33 mouse cellular contexts compared by ENCODE assay signal in genomic region chr12:53656301-53656700, GRCm38 (mm10).
DNase-seq lines count a peak whose midpoint lies in the region; ATAC-seq and TF ChIP-seq lines count a peak whose summit lies in the region.
"Had no signal": no experiment of that assay in that cellular context is flagged by ENCODE, and none has a peak within 500 bp of the region (broad histone marks: within the 10 kb centered on the region; RNA-seq: fewer than 3 reads in every experiment).

No protein-coding gene starts in this region.

- no peak overlapping the region for H3K27ac ChIP-seq in hindbrain, postnatal 0 days
- no peak overlapping the region for H3K27ac ChIP-seq in hindbrain, embryonic 11.5 days (ENCODE audit: low read depth, low read length)
- H3K27ac ChIP-seq in midbrain, postnatal 0 days (ENCODE audit: low read depth, low read length) = no peak overlapping the region
- H3K27ac ChIP-seq in midbrain, embryonic 11.5 days (ENCODE audit: low read depth, low read length) = no peak overlapping the region
- H3K27ac ChIP-seq: embryonic facial prominence, embryonic 10.5 days; embryonic facial prominence, embryonic 13.5 days; forebrain, embryonic 13.5 days; gastrocnemius, adult 2 months; heart, adult 2 months; heart, embryonic 10.5 days; heart, embryonic 13.5 days; hindbrain, embryonic 12.5 days; hindbrain, embryonic 15.5 days; intestine, embryonic 15.5 days had no signal

- DNase-seq in cerebellum, postnatal 14 days = peak; percentile 19 to 30
- DNase-seq in cerebellum, adult 11 months = no peak
- peak; percentile 44 for DNase-seq in hindbrain, postnatal 0 days (ENCODE audit: low spot score)
- DNase-seq in hindbrain, embryonic 11.5 days (ENCODE audit: low spot score) = no peak
- peak; percentile 22 to 26 for DNase-seq in layer of hippocampus, postnatal 14 days (ENCODE audit: low spot score in 2 of 2)
- no peak for DNase-seq in layer of hippocampus, adult 9-10 months (ENCODE audit: low spot score)
- peak; percentile 51 for DNase-seq in midbrain, postnatal 0 days (ENCODE audit: low spot score)
- no peak for DNase-seq in midbrain, embryonic 11.5 days (ENCODE audit: low spot score, missing footprints)
- DNase-seq: adrenal gland, postnatal 10 days; adrenal gland, postnatal 36 days; B cell, adult 2 months; cerebellum, adult 18-20 months; cerebellum, adult 9-10 months; cerebellum, postnatal 36 days; embryo, embryonic 11 days; gastrocnemius, adult 2 months; gastrocnemius, postnatal 14 days; heart, adult 2 months; heart, postnatal 14 days; heart, postnatal 4 days had no signal

- H3K4me3 ChIP-seq in hindbrain, postnatal 0 days (ENCODE audit: low read length) = no peak overlapping the region
- no peak overlapping the region for H3K4me3 ChIP-seq in hindbrain, embryonic 11.5 days (ENCODE audit: low read depth, low read length)
- H3K4me3 ChIP-seq in midbrain, postnatal 0 days (ENCODE audit: low read depth, low read length) = no peak overlapping the region
- H3K4me3 ChIP-seq in midbrain, embryonic 11.5 days (ENCODE audit: low read depth, low read length) = no peak overlapping the region
- H3K4me3 ChIP-seq: embryonic facial prominence, embryonic 10.5 days; embryonic facial prominence, embryonic 13.5 days; erythroblast, embryonic 14.5 days; forebrain, embryonic 13.5 days; gastrocnemius, adult 2 months; heart, adult 2 months; heart, embryonic 10.5 days; heart, embryonic 13.5 days; hindbrain, embryonic 12.5 days; hindbrain, embryonic 15.5 days; intestine, embryonic 15.5 days had no signal

- no peak overlapping the region for H3K9ac ChIP-seq in hindbrain, postnatal 0 days (replicated peaks; ENCODE audit: low read length)
- no peak overlapping the region for H3K9ac ChIP-seq in hindbrain, embryonic 11.5 days (ENCODE audit: low read depth, low read length)
- H3K9ac ChIP-seq in midbrain, postnatal 0 days (replicated peaks; ENCODE audit: low read length, poor library complexity, severe bottlenecking) = no peak overlapping the region
- H3K9ac ChIP-seq in midbrain, embryonic 11.5 days (ENCODE audit: low read length) = no peak overlapping the region
- H3K9ac ChIP-seq: embryonic facial prominence, embryonic 13.5 days; forebrain, embryonic 13.5 days; heart, embryonic 13.5 days; hindbrain, embryonic 12.5 days; hindbrain, embryonic 15.5 days; intestine, embryonic 15.5 days had no signal

- H3K4me1 ChIP-seq in hindbrain, postnatal 0 days (ENCODE audit: insufficient read depth, low read length) = peaks cover 6% of the 10 kb centered on the region; the same call in 1 of the 2 replicates
- H3K4me1 ChIP-seq in hindbrain, embryonic 11.5 days (replicated peaks; ENCODE audit: control insufficient read depth, insufficient read depth, low read length) = no peaks in the 10 kb centered on the region
- H3K4me1 ChIP-seq in midbrain, postnatal 0 days (ENCODE audit: insufficient read depth, low read length) = no peaks in the 10 kb centered on the region
- no peaks in the 10 kb centered on the region for H3K4me1 ChIP-seq in midbrain, embryonic 11.5 days (ENCODE audit: control insufficient read depth, insufficient read depth, low read length)
- H3K4me1 ChIP-seq: embryonic facial prominence, embryonic 13.5 days; heart, embryonic 10.5 days; heart, embryonic 13.5 days; intestine, embryonic 15.5 days had no signal

- H3K36me3 ChIP-seq in hindbrain, postnatal 0 days (ENCODE audit: insufficient read depth, low read length) = no peaks in the 10 kb centered on the region
- no peaks in the 10 kb centered on the region for H3K36me3 ChIP-seq in hindbrain, embryonic 11.5 days (ENCODE audit: control insufficient read depth, insufficient read depth, low read length)
- H3K36me3 ChIP-seq in midbrain, postnatal 0 days (ENCODE audit: insufficient read depth, low read length) = no peaks in the 10 kb centered on the region
- no peaks in the 10 kb centered on the region for H3K36me3 ChIP-seq in midbrain, embryonic 11.5 days (ENCODE audit: control insufficient read depth, insufficient read depth, low read length)
- H3K36me3 ChIP-seq: embryonic facial prominence, embryonic 10.5 days; embryonic facial prominence, embryonic 13.5 days; G1E; heart, embryonic 10.5 days; heart, embryonic 13.5 days; hindbrain, embryonic 12.5 days; hindbrain, embryonic 15.5 days; intestine, embryonic 15.5 days had no signal

- no peak overlapping the region for H3K4me2 ChIP-seq in hindbrain, postnatal 0 days (ENCODE audit: low read depth, low read length)
- no peak overlapping the region for H3K4me2 ChIP-seq in hindbrain, embryonic 11.5 days (replicated peaks; ENCODE audit: low read depth, low read length)
- H3K4me2 ChIP-seq in midbrain, postnatal 0 days (ENCODE audit: low read depth, low read length, poor library complexity, severe bottlenecking) = no peak overlapping the region
- no peak overlapping the region for H3K4me2 ChIP-seq in midbrain, embryonic 11.5 days
- H3K4me2 ChIP-seq: embryonic facial prominence, embryonic 13.5 days; forebrain, embryonic 13.5 days; heart, embryonic 13.5 days; hindbrain, embryonic 12.5 days; hindbrain, embryonic 15.5 days; intestine, embryonic 15.5 days had no signal

- no peaks in the 10 kb centered on the region for H3K27me3 ChIP-seq in hindbrain, postnatal 0 days (ENCODE audit: insufficient read depth, low read length)
- no peaks in the 10 kb centered on the region for H3K27me3 ChIP-seq in hindbrain, embryonic 11.5 days (ENCODE audit: control insufficient read depth, insufficient read depth, low read length)
- no peaks in the 10 kb centered on the region for H3K27me3 ChIP-seq in midbrain, postnatal 0 days (ENCODE audit: insufficient read depth, low read length)
- no peaks in the 10 kb centered on the region for H3K27me3 ChIP-seq in midbrain, embryonic 11.5 days (ENCODE audit: control insufficient read depth, insufficient read depth, low read length)
- H3K27me3 ChIP-seq: CH12.LX; embryonic facial prominence, embryonic 13.5 days; forebrain, embryonic 13.5 days; heart, embryonic 13.5 days; hindbrain, embryonic 12.5 days; hindbrain, embryonic 15.5 days; intestine, embryonic 15.5 days; Patski had no signal

- ATAC-seq in hindbrain, postnatal 0 days = 0 out of 2 replicates have a peak, but pooled peaks have one; percentile 51
- ATAC-seq in hindbrain, embryonic 11.5 days (ENCODE audit: low FRiP score) = no peak
- no peak for ATAC-seq in midbrain, postnatal 0 days (ENCODE audit: low FRiP score)
- ATAC-seq in midbrain, embryonic 11.5 days (ENCODE audit: low FRiP score) = no peak
- ATAC-seq: forebrain, embryonic 13.5 days; forebrain, embryonic 16.5 days; intestine, embryonic 15.5 days; Patski had no signal

- WGBS in hindbrain, postnatal 0 days = 44% methylated on average over 6 of the region's 6 CpGs
- whole genome bisulfite sequencing in hindbrain, embryonic 11.5 days = 88% methylated on average over 6 of the region's 6 CpGs
- 83% methylated on average over 6 of the region's 6 CpGs for WGBS in midbrain, postnatal 0 days
- 84% methylated on average over 6 of the region's 6 CpGs for WGBS in midbrain, embryonic 11.5 days

- H3K9me3 ChIP-seq in hindbrain, postnatal 0 days (ENCODE audit: low read length) = no peaks in the 10 kb centered on the region
- no peaks in the 10 kb centered on the region for H3K9me3 ChIP-seq in hindbrain, embryonic 11.5 days (ENCODE audit: control insufficient read depth, low read length)
- H3K9me3 ChIP-seq in midbrain, postnatal 0 days (ENCODE audit: low read length) = no peaks in the 10 kb centered on the region
- H3K9me3 ChIP-seq in midbrain, embryonic 11.5 days (ENCODE audit: control insufficient read depth, low read length) = no peaks in the 10 kb centered on the region
- H3K9me3 ChIP-seq: embryonic facial prominence, embryonic 10.5 days; embryonic facial prominence, embryonic 13.5 days; forebrain, embryonic 13.5 days; heart, embryonic 10.5 days; heart, embryonic 13.5 days; hindbrain, embryonic 12.5 days; hindbrain, embryonic 15.5 days; intestine, embryonic 15.5 days had no signal

- TF ChIP-seq CTCF in hindbrain, postnatal 0 days (IDR thresholded peaks at IDR 0.05; ENCODE audit: low read depth) = no peak
- no peak for TF ChIP-seq CTCF in midbrain, postnatal 0 days (IDR thresholded peaks at IDR 0.05)

Comparison
In these comparisons a context has a peak if more than half of its experiments do, and no peak if none do; other contexts are left out.
1. DNase-seq: peak in cerebellum, postnatal 14 days (2 of 2), hindbrain, postnatal 0 days (single experiment), layer of hippocampus, postnatal 14 days (2 of 2) and midbrain, postnatal 0 days (single experiment); none in cerebellum, adult 11 months (single experiment), hindbrain, embryonic 11.5 days (single experiment), layer of hippocampus, adult 9-10 months (single experiment) and midbrain, embryonic 11.5 days (single experiment).